Mouse (Mus musculus): ENCODE measurements around the gene Ice2. TPM values are rescaled to one million over a fixed set of nuclear protein-coding genes. Genes with fewer than 3 reads are reported as not detected.

Gene Ice2
- polyA plus RNA-seq, 1 experiment from 2014 or later = 7.3 TPM

GRCm38 (mm10) chr9:69443203-69443602 is 45.5 kb downstream of the Ice2 start:
- ATAC-seq (peak; percentile 67), DNase-seq (ENCODE audit: low spot score) (peak; percentile 84)
- Histone ChIP-seq H3K4me3 (ENCODE audit: low read depth, low read length) (no peak overlapping the region), H3K36me3 (ENCODE audit: insufficient read depth, low read length) (no peaks in the 10 kb centered on the region), H3K27me3 (replicated peaks; ENCODE audit: insufficient read depth, low read length) (no peaks in the 10 kb centered on the region), H3K27ac (ENCODE audit: low read length) (peak overlapping the region; percentile 64), H3K9ac (replicated peaks; ENCODE audit: low read depth) (no peak overlapping the region), H3K4me1 (ENCODE audit: insufficient read depth, low read depth, low read length) (no peaks in the 10 kb centered on the region; the same call in 1 of the 2 replicates), H3K9me3 (ENCODE audit: low read length) (no peaks in the 10 kb centered on the region), H3K4me2 (replicated peaks; ENCODE audit: low read depth, low read length) (no peak overlapping the region)
- TF ChIP-seq CTCF (IDR thresholded peaks at IDR 0.05) = no peak
- peak; percentile 70 for TF ChIP-seq EP300 (IDR thresholded peaks at IDR 0.05)
- 21% methylated on average over 3 of the region's 3 CpGs for WGBS

- Histone ChIP-seq H3K4me2 (replicated peaks; ENCODE audit: low read depth, low read length) (no peak overlapping the region), H3K27ac (ENCODE audit: low read length) (no peak overlapping the region), H3K9me3 (ENCODE audit: low read length) (no peaks in the 10 kb centered on the region), H3K9ac (replicated peaks; ENCODE audit: low read depth) (no peak overlapping the region), H3K27me3 (replicated peaks; ENCODE audit: insufficient read depth, low read length) (no peaks in the 10 kb centered on the region), H3K4me1 (ENCODE audit: insufficient read depth, low read depth, low read length) (peaks cover 7% of the 10 kb centered on the region), H3K36me3 (ENCODE audit: insufficient read depth, low read length) (no peaks in the 10 kb centered on the region), H3K4me3 (ENCODE audit: low read depth, low read length) (no peak overlapping the region)
- TF ChIP-seq EP300 (IDR thresholded peaks at IDR 0.05) = no peak
- no peak for TF ChIP-seq CTCF (IDR thresholded peaks at IDR 0.05)
- 62% methylated on average over 3 of the region's 3 CpGs for WGBS
- no peak for ATAC-seq
- no peak for DNase-seq (ENCODE audit: low spot score)
These were observed 51.1 kb downstream of the Ice2 start for GRCm38 (mm10) chr9:69448801-69449200.

- ATAC-seq (no peak), DNase-seq (ENCODE audit: low spot score) (no peak)
- H3K9ac ChIP-seq (replicated peaks; ENCODE audit: low read depth) = no peak overlapping the region
- no peaks in the 10 kb centered on the region for H3K9me3 ChIP-seq (ENCODE audit: low read length)
- no peak overlapping the region for H3K4me3 ChIP-seq (ENCODE audit: low read depth, low read length)
- no peaks in the 10 kb centered on the region for H3K36me3 ChIP-seq (ENCODE audit: insufficient read depth, low read length)
- no peak for TF ChIP-seq EP300 (IDR thresholded peaks at IDR 0.05)
- no peak for TF ChIP-seq CTCF (IDR thresholded peaks at IDR 0.05)
- peaks cover 9% of the 10 kb centered on the region for H3K4me1 ChIP-seq (ENCODE audit: insufficient read depth, low read depth, low read length)
- 64% methylated on average over 9 of the region's 9 CpGs for WGBS
- H3K27ac ChIP-seq (ENCODE audit: low read length) = no peak overlapping the region
- H3K27me3 ChIP-seq (replicated peaks; ENCODE audit: insufficient read depth, low read length) = no peaks in the 10 kb centered on the region
- H3K4me2 ChIP-seq (replicated peaks; ENCODE audit: low read depth, low read length) = no peak overlapping the region
These were observed 52.9 kb downstream of the Ice2 start for GRCm38 (mm10) chr9:69450636-69451035.

- DNase-seq (ENCODE audit: low spot score) (no peak), ATAC-seq (no peak)
- Histone ChIP-seq H3K4me3 (ENCODE audit: low read depth, low read length) (no peak overlapping the region), H3K27ac (ENCODE audit: low read length) (peak overlapping the region; percentile 99), H3K9me3 (ENCODE audit: low read length) (no peaks in the 10 kb centered on the region), H3K4me2 (replicated peaks; ENCODE audit: low read depth, low read length) (no peak overlapping the region), H3K36me3 (ENCODE audit: insufficient read depth, low read length) (no peaks in the 10 kb centered on the region), H3K9ac (replicated peaks; ENCODE audit: low read depth) (no peak overlapping the region), H3K27me3 (replicated peaks; ENCODE audit: insufficient read depth, low read length) (no peaks in the 10 kb centered on the region), H3K4me1 (ENCODE audit: insufficient read depth, low read depth, low read length) (peaks cover 23% of the 10 kb centered on the region)
- WGBS = 87% methylated on average over 10 of the region's 10 CpGs
- TF ChIP-seq EP300 (IDR thresholded peaks at IDR 0.05) (no peak), CTCF (IDR thresholded peaks at IDR 0.05) (no peak)
These were observed 54.4 kb downstream of the Ice2 start for GRCm38 (mm10) chr9:69451886-69452810.

- Histone ChIP-seq H3K27me3 (replicated peaks; ENCODE audit: insufficient read depth, low read length) (no peaks in the 10 kb centered on the region), H3K36me3 (ENCODE audit: insufficient read depth, low read length) (no peaks in the 10 kb centered on the region), H3K9me3 (ENCODE audit: low read length) (no peaks in the 10 kb centered on the region), H3K4me2 (replicated peaks; ENCODE audit: low read depth, low read length) (peak within 1 kb of the TSS; percentile 67), H3K4me3 (ENCODE audit: low read depth, low read length) (peak within 1 kb of the TSS; percentile 93), H3K27ac (ENCODE audit: low read length) (peak within 1 kb of the TSS; percentile 99), H3K4me1 (ENCODE audit: insufficient read depth, low read depth, low read length) (peaks cover 31% of the 10 kb centered on the region), H3K9ac (replicated peaks; ENCODE audit: low read depth) (peak within 1 kb of the TSS; percentile 99)
- peak; percentile 84 for ATAC-seq
- 10% methylated on average over 22 of the region's 37 CpGs for WGBS
- TF ChIP-seq CTCF (IDR thresholded peaks at IDR 0.05) (no peak), EP300 (IDR thresholded peaks at IDR 0.05) (peak; percentile 77)
- DNase-seq (ENCODE audit: low spot score) = peak; percentile 97
These were observed 55.6 kb downstream of the Ice2 start, which contains the start of gene Anxa2 for GRCm38 (mm10) chr9:69453066-69453900. Gene Anxa2, plus strand, starts transcription at chr9:69453620.
